Mouse (Mus musculus): ENCODE measurements at regions not wholly inside any gene's neighbourhood (a gene's known extent, or its start where the extent isn't known, plus 50 kb on each side); places are given as distances from the start of the nearest gene placed in this dataset.

- no peak for TF ChIP-seq CTCF (IDR thresholded peaks at IDR 0.05; ENCODE audit: borderline replicate concordance, insufficient read depth, low read length)
- no peak for TF ChIP-seq POLR2A (IDR thresholded peaks at IDR 0.05; ENCODE audit: low read depth, low read length)
Observed at GRCm38 (mm10) chr13:99114565-99114964, 70.1 kb upstream of the Zfp366 start.

Data from embryonic fibroblast, embryonic 13.5 days (primary cell).